Mouse (Mus musculus) induced T-regulatory cell, adult 2 months (primary cell): Measurements from ENCODE around the gene Ifngr2.

Experiments
- DNase-seq: peaks from one replicate; pipeline ENCODE4 v3.0.0-alpha.2; 2012; ENCODE audit warnings: low read depth

The Ifngr2 gene

GRCm38 (mm10) chr16:91609501-91610245 lies 62.8 kb downstream of the Ifngr2 start:
- DNase-seq = no peak

- DNase-seq = peak; percentile 25
Measured at GRCm38 (mm10) chr16:91611248-91611647, 64.4 kb downstream of the Ifngr2 start.

- no peak for DNase-seq
Measured at GRCm38 (mm10) chr16:91612525-91612924, 65.7 kb downstream of the Ifngr2 start.

GRCm38 (mm10) chr16:91614552-91614951 lies 67.7 kb downstream of the Ifngr2 start:
- no peak for DNase-seq
